Mouse (Mus musculus): ENCODE data around the gene Dgkh.

Gene Dgkh

GRCm38 (mm10) chr14:78677852-78678588 lies 54.6 kb downstream of the Dgkh start:
- in situ Hi-C loops (cut with MboI; ENCODE audit: low sequenced_read_pairs), result no loop called here

GRCm38 (mm10) chr14:78676457-78676856 lies 56.1 kb downstream of the Dgkh start:
- in situ Hi-C loops (cut with MboI; ENCODE audit: low sequenced_read_pairs), result no loop called here

GRCm38 (mm10) chr14:78674606-78675005 lies 58.0 kb downstream of the Dgkh start:
- in situ Hi-C loops (cut with MboI; ENCODE audit: low sequenced_read_pairs), result no loop called here

- in situ Hi-C loops (cut with MboI; ENCODE audit: low sequenced_read_pairs), result no loop called here
Measured at GRCm38 (mm10) chr14:78669986-78670385, 62.6 kb downstream of the Dgkh start.

- in situ Hi-C loops (cut with MboI; ENCODE audit: low sequenced_read_pairs), result no loop called here
Measured at GRCm38 (mm10) chr14:78668291-78668690, 64.3 kb downstream of the Dgkh start.

GRCm38 (mm10) chr14:78667763-78668162 lies 64.8 kb downstream of the Dgkh start:
- in situ Hi-C loops (cut with MboI; ENCODE audit: low sequenced_read_pairs), result no loop called here

- in situ Hi-C loops (cut with MboI; ENCODE audit: low sequenced_read_pairs), result loop anchor here (5.0 kb wide), 1 partner anchor 450 kb away; no protein-coding TSS in a partner anchor
Measured at GRCm38 (mm10) chr14:78662641-78663040, 69.9 kb downstream of the Dgkh start.

- in situ Hi-C loops (cut with MboI; ENCODE audit: low sequenced_read_pairs), result loop anchor here (5.0 kb wide), 1 partner anchor 451 kb away; no protein-coding TSS in a partner anchor
Measured at GRCm38 (mm10) chr14:78661462-78661861, 71.1 kb downstream of the Dgkh start.

GRCm38 (mm10) chr14:78658697-78659096 lies 73.9 kb downstream of the Dgkh start:
- in situ Hi-C loops (cut with MboI; ENCODE audit: low sequenced_read_pairs), result loop anchor here (10.0 kb wide), 1 partner anchor 666 kb away; no protein-coding TSS in a partner anchor

GRCm38 (mm10) chr14:78656832-78657626 lies 75.5 kb downstream of the Dgkh start:
- in situ Hi-C loops (cut with MboI; ENCODE audit: low sequenced_read_pairs), result loop anchor here (10.0 kb wide), 1 partner anchor 668 kb away; no protein-coding TSS in a partner anchor

- in situ Hi-C loops (cut with MboI; ENCODE audit: low sequenced_read_pairs), result loop anchor here (10.0 kb wide), 1 partner anchor 670 kb away; no protein-coding TSS in a partner anchor
Measured at GRCm38 (mm10) chr14:78654939-78655556, 77.5 kb downstream of the Dgkh start.

- in situ Hi-C loops (cut with MboI; ENCODE audit: low sequenced_read_pairs), result loop anchor here (10.0 kb wide), 1 partner anchor 671 kb away; no protein-coding TSS in a partner anchor
Measured at GRCm38 (mm10) chr14:78654196-78654595, 78.4 kb downstream of the Dgkh start.

- in situ Hi-C loops (cut with MboI; ENCODE audit: low sequenced_read_pairs), result loop anchor here (10.0 kb wide), 1 partner anchor 671 kb away; no protein-coding TSS in a partner anchor
Measured at GRCm38 (mm10) chr14:78653333-78653732, 79.2 kb downstream of the Dgkh start.

GRCm38 (mm10) chr14:78651696-78652095 lies 80.9 kb downstream of the Dgkh start:
- in situ Hi-C loops (cut with MboI; ENCODE audit: low sequenced_read_pairs), result loop anchor here (10.0 kb wide), 1 partner anchor 673 kb away; no protein-coding TSS in a partner anchor

- in situ Hi-C loops (cut with MboI; ENCODE audit: low sequenced_read_pairs), result loop anchor here (10.0 kb wide), 1 partner anchor 674 kb away; no protein-coding TSS in a partner anchor
Measured at GRCm38 (mm10) chr14:78650379-78651095, 82.0 kb downstream of the Dgkh start.

GRCm38 (mm10) chr14:78649525-78650274 lies 82.9 kb downstream of the Dgkh start:
- in situ Hi-C loops (cut with MboI; ENCODE audit: low sequenced_read_pairs), result loop anchor here (10.0 kb wide), 1 partner anchor 675 kb away; no protein-coding TSS in a partner anchor

GRCm38 (mm10) chr14:78645622-78646021 lies 87.0 kb downstream of the Dgkh start:
- in situ Hi-C loops (cut with MboI; ENCODE audit: low sequenced_read_pairs), result no loop called here

GRCm38 (mm10) chr14:78641314-78641713 lies 91.3 kb downstream of the Dgkh start:
- in situ Hi-C loops (cut with MboI; ENCODE audit: low sequenced_read_pairs), result no loop called here

GRCm38 (mm10) chr14:78639691-78640090 lies 92.9 kb downstream of the Dgkh start:
- in situ Hi-C loops (cut with MboI; ENCODE audit: low sequenced_read_pairs), result no loop called here

All from CH12F3 (cell line).